Mouse (Mus musculus) mouse embryonic stem cell (cell line): ENCODE results near the gene Abtb1.

ENCODE experiments used
- in situ Hi-C, 2 experiments: fragments of 300-500 bp; cut with MboI; formaldehyde crosslinking; loops; 1 replicate in 1 of 2; 3 replicates in 1 of 2; pipeline ENCODE4 v1.14.3; 2019 to 2020; ENCODE audit warnings: low sequenced_read_pairs in 2 of 2, low pct_unique_long_range_greater_than_20kb in 1 of 2, mixed read lengths in 1 of 2; ENCODE audit not compliant: unreplicated experiment in 1 of 2

The Abtb1 gene

GRCm38 (mm10) chr6:88836178-88836819 is 5.5 kb downstream of the Abtb1 start:
- in situ Hi-C loops = no loop called here

GRCm38 (mm10) chr6:88835047-88835446 is 6.7 kb downstream of the Abtb1 start:
- in situ Hi-C loops = no loop called here

GRCm38 (mm10) chr6:88833340-88834140 is 8.2 kb downstream of the Abtb1 start:
- in situ Hi-C loops = no loop called here

- in situ Hi-C loops = no loop called here
Measured at GRCm38 (mm10) chr6:88832663-88833062, 9.1 kb downstream of the Abtb1 start.

- in situ Hi-C loops = no loop called here
Measured at GRCm38 (mm10) chr6:88831456-88831855, 10.3 kb downstream of the Abtb1 start.

- in situ Hi-C loops = no loop called here
Measured at GRCm38 (mm10) chr6:88830112-88830702, 11.6 kb downstream of the Abtb1 start.

GRCm38 (mm10) chr6:88829579-88829978 is 12.2 kb downstream of the Abtb1 start:
- in situ Hi-C loops = no loop called here

GRCm38 (mm10) chr6:88828206-88829009 is 13.4 kb downstream of the Abtb1 start:
- in situ Hi-C loops = no loop called here

- in situ Hi-C loops = no loop called here
Measured at GRCm38 (mm10) chr6:88827395-88828205, 14.2 kb downstream of the Abtb1 start.

GRCm38 (mm10) chr6:88826965-88827364 is 14.8 kb downstream of the Abtb1 start:
- in situ Hi-C loops = no loop called here

GRCm38 (mm10) chr6:88826545-88826944 is 15.2 kb downstream of the Abtb1 start:
- in situ Hi-C loops = no loop called here

- in situ Hi-C loops = no loop called here
Measured at GRCm38 (mm10) chr6:88826088-88826487, 15.7 kb downstream of the Abtb1 start.

- in situ Hi-C loops = no loop called here
Measured at GRCm38 (mm10) chr6:88824183-88824582, 17.6 kb downstream of the Abtb1 start.

GRCm38 (mm10) chr6:88821901-88822300 is 19.9 kb downstream of the Abtb1 start:
- in situ Hi-C loops = no loop called here

- in situ Hi-C loops = no loop called here
Measured at GRCm38 (mm10) chr6:88821294-88821693, 20.5 kb downstream of the Abtb1 start.

- in situ Hi-C loops = no loop called here
Measured at GRCm38 (mm10) chr6:88820853-88821252, 20.9 kb downstream of the Abtb1 start.

- in situ Hi-C loops = no loop called here
Measured at GRCm38 (mm10) chr6:88816913-88817312, 24.9 kb downstream of the Abtb1 start.

GRCm38 (mm10) chr6:88815489-88815888 is 26.3 kb downstream of the Abtb1 start:
- in situ Hi-C loops = no loop called here
